Mouse (Mus musculus): ENCODE data around the gene Trmt2a.

GRCm38 (mm10) chr16:18228856-18229255, 19.6 kb upstream of the Trmt2a start:
- TF ChIP-seq CTCF (IDR thresholded peaks at IDR 0.05; ENCODE audit: control insufficient read depth, insufficient read depth, insufficient replicate concordance, low read depth, low read length), result no peak
- no peak for TF ChIP-seq POLR2A (IDR thresholded peaks at IDR 0.05; ENCODE audit: control insufficient read depth, low read depth, low read length)

Measured in testis, adult 2 months (tissue).